ENCODE assay signal across 32 mouse cellular contexts in the genomic region with DNA sequence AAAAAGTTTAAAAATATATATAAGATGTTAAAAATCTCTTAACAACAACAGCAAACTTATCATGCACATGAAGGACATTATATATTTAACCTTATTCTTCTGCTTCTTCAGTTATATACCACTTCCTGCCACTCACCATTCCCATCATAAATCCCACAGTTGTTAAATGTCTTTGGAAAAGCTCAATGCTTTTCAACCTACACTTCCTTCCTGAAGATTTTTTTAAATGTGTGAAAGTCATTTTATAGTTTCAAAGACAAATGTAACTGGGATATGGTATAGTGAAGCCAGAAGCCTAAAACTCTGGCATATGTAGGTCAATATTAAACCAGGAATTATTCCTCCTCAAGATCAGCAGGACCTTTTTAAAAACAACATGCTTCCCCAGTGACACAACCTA.
"Had no signal": no experiment of that assay in that cellular context is flagged by ENCODE, and none has a peak within 500 bp of the region (broad histone marks: within the 10 kb centered on the region; RNA-seq: fewer than 3 reads in every experiment).

No protein-coding gene starts in this region.

- H3K27ac ChIP-seq: heart, embryonic 10.5 days; heart, embryonic 13.5 days; heart, embryonic 15.5 days; hindbrain, embryonic 10.5 days; hindbrain, embryonic 12.5 days; hindbrain, embryonic 13.5 days; hindbrain, embryonic 14.5 days; hindbrain, embryonic 15.5 days; hindbrain, postnatal 0 days; intestine, embryonic 15.5 days; kidney, embryonic 15.5 days; kidney, postnatal 0 days; layer of hippocampus, adult 2 months had no signal

- ATAC-seq: hindbrain, embryonic 16.5 days; hindbrain, postnatal 0 days; inflammation-experienced regulatory T-cells, adult 6 months; intestine, embryonic 15.5 days; intestine, embryonic 16.5 days; intestine, postnatal 0 days had no signal

- H3K4me3 ChIP-seq: heart, embryonic 10.5 days; heart, embryonic 12.5 days; heart, embryonic 13.5 days; heart, embryonic 15.5 days; hindbrain, embryonic 10.5 days; hindbrain, embryonic 12.5 days; hindbrain, embryonic 13.5 days; hindbrain, embryonic 15.5 days; intestine, embryonic 15.5 days; kidney, embryonic 15.5 days; layer of hippocampus, adult 2 months had no signal

- DNase-seq: heart, postnatal 10 days; heart, postnatal 36 days; heart, postnatal 4 days; kidney, adult 11 months; kidney, adult 18-20 months; kidney, adult 2 months; kidney, adult 8-10 months; kidney, adult 9 months; kidney, postnatal 10 days; kidney, postnatal 14 days; kidney, postnatal 25 days; kidney, postnatal 36 days; layer of hippocampus, adult 9-11 months; layer of hippocampus, postnatal 36 days had no signal
